Mouse (Mus musculus) bone marrow macrophage, adult 2 months (primary cell): ENCODE data around the gene Entpd1. TPM values are rescaled to one million over a fixed set of nuclear protein-coding genes. Genes with fewer than 3 reads are reported as not detected.

Source experiments
- H3K27ac ChIP-seq: 2 replicates; pipeline ENCODE4 v1.5.1; 2012; ENCODE audit warnings: low read depth, low read length; ENCODE audit not compliant: insufficient read depth
- H3K4me1 ChIP-seq: 2 replicates; pipeline ENCODE4 v1.6.1; 2012; ENCODE audit warnings: low read length; ENCODE audit not compliant: control insufficient read depth, insufficient read depth
- H3K4me3 ChIP-seq: 2 replicates; pipeline ENCODE4 v1.5.1; 2012; ENCODE audit warnings: mild to moderate bottlenecking, low read length, moderate library complexity; ENCODE audit not compliant: insufficient read depth
- CTCF ChIP-seq: IDR thresholded peaks from 2 replicates; pipeline ENCODE4 v1.5.1; 2012; ENCODE audit warnings: low read depth, mild to moderate bottlenecking, low read length, moderate library complexity
- POLR2A ChIP-seq: IDR thresholded peaks from 2 replicates; pipeline ENCODE4 v1.6.1; 2012; ENCODE audit warnings: mild to moderate bottlenecking, low read depth, low read length, borderline replicate concordance
- polyA plus RNA-seq: library from polyadenylated mRNA; stranded (reverse); fragments of >200 nt; gene quantifications from 2 replicates; pipeline ENCODE4 v1.2.4, GENCODE M21; 2012; ENCODE audit not compliant: missing spikeins, insufficient read depth, insufficient read length

Entpd1 gene
- polyA plus RNA-seq, 1 experiment = 194 TPM

- Histone ChIP-seq H3K4me3 (peak overlapping the region; percentile 79), H3K4me1 (peaks cover 41% of the 10 kb centered on the region), H3K27ac (peak overlapping the region; percentile 86)
- no peak for TF ChIP-seq POLR2A
- TF ChIP-seq CTCF = no peak
Observed at GRCm38 (mm10) chr19:40661108-40661507, 48.9 kb downstream of the Entpd1 start.

DNA sequence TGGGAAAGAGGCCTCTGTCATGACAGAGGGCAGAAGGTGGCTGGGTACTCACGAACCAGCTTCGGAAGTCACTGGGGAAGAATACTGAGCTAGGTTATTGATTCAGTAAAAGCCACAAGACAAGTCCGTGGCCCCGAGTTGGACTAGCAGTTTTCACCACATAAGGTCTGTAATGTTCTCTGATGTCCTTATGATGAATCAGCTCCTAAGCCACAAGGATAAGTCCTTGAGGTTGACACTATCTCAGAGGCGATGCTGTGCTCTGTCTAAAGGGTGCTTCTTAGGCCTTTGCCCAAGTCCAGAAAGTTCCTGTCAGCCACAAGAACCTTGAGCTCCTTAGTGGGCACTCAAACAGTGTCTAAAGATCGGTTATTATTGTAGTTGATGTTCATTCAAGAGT lies 49.7 kb downstream of the Entpd1 start:
- peaks cover 41% of the 10 kb centered on the region for H3K4me1 ChIP-seq
- TF ChIP-seq POLR2A = no peak
- no peak for TF ChIP-seq CTCF
- H3K27ac ChIP-seq = peak overlapping the region; percentile 86
- peak overlapping the region; percentile 79 for H3K4me3 ChIP-seq

DNA sequence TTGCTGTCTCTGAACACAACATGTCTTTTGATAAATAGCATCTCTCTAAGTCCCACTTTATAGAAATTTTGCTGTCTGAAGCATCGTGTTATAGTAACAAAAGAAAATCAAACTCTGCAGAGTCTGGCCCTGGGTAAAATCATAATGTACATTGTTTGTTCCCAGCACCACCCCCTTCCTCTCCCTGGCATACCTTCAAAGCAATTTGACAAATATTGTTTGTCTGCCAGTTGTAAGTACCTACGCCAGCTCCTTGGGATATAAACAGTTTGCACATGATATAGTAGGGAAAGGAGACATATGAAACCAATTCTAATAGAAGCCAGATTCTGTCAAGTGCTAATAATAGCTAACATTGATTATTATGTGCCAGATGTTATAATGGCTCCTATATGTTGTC lies 50.6 kb downstream of the Entpd1 start:
- H3K4me1 ChIP-seq = peaks cover 41% of the 10 kb centered on the region
- H3K27ac ChIP-seq = no peak overlapping the region
- no peak for TF ChIP-seq CTCF
- no peak for TF ChIP-seq POLR2A
- H3K4me3 ChIP-seq = no peak overlapping the region

DNA sequence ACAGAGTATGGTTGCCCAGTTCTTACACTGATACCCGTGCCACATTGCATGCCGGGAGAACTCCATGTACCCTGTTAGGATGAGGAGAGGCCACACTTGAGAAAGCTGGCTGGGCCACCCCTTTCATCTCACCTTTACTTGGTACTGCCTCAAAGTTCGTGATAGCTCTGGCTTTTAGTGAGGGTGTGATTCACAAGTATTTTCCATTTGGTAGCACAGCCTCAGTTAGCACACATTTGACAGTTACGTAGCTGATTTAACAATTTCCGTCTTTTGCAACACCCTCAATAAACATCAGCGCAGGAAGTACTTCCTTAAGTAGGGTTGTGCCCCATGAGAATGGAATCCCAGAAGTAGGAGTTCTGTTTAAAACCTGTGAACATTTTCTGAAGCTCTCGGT lies 53.6 kb downstream of the Entpd1 start:
- no peak overlapping the region for H3K27ac ChIP-seq
- H3K4me1 ChIP-seq = peaks cover 33% of the 10 kb centered on the region
- H3K4me3 ChIP-seq = no peak overlapping the region
- TF ChIP-seq POLR2A (no peak), CTCF (no peak)

- no peak overlapping the region for H3K27ac ChIP-seq
- TF ChIP-seq POLR2A = no peak
- TF ChIP-seq CTCF = no peak
- peaks cover 24% of the 10 kb centered on the region for H3K4me1 ChIP-seq
- no peak overlapping the region for H3K4me3 ChIP-seq
Observed at GRCm38 (mm10) chr19:40667111-40667510, 54.9 kb downstream of the Entpd1 start.

- Histone ChIP-seq H3K4me1 (peaks cover 24% of the 10 kb centered on the region), H3K4me3 (no peak overlapping the region)
Observed at GRCm38 (mm10) chr19:40675329-40675728, 63.2 kb downstream of the Entpd1 start.

DNA sequence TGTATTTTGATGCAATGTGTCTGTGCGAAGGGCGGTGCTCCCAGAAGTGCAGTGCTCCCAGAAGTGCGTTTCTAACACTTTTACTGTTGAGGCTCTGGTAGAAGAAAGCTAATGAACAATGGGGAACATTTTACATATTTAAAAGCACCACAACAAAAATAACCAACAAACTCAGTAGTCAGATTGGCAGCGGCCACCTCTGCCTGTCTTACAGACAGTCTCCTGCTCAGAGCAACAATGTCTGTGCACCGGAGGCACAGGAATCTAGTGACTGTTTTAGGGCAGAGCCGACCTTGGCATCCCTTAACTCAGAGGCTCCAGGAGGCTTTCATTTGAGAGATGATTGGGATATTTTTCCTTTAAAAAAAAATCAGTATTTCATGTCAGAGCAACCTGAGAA lies 65.9 kb downstream of the Entpd1 start:
- Histone ChIP-seq H3K4me3 (peak overlapping the region; percentile 34; the same call in 1 of the 2 replicates), H3K4me1 (peaks cover 34% of the 10 kb centered on the region), H3K27ac (peak overlapping the region; percentile 85)
- TF ChIP-seq CTCF (no peak), POLR2A (no peak)

More at GRCm38 (mm10) chr19:40675329-40675728, 63.2 kb downstream of the Entpd1 start:
- no peak overlapping the region for H3K27ac ChIP-seq
- TF ChIP-seq POLR2A = no peak
- TF ChIP-seq CTCF = no peak

GRCm38 (mm10) chr19:40678532-40679307 lies 66.6 kb downstream of the Entpd1 start:
- H3K27ac ChIP-seq = peak overlapping the region; percentile 85
- TF ChIP-seq CTCF (no peak), POLR2A (no peak)
- H3K4me3 ChIP-seq = peak overlapping the region; percentile 34
- peaks cover 34% of the 10 kb centered on the region for H3K4me1 ChIP-seq

DNA sequence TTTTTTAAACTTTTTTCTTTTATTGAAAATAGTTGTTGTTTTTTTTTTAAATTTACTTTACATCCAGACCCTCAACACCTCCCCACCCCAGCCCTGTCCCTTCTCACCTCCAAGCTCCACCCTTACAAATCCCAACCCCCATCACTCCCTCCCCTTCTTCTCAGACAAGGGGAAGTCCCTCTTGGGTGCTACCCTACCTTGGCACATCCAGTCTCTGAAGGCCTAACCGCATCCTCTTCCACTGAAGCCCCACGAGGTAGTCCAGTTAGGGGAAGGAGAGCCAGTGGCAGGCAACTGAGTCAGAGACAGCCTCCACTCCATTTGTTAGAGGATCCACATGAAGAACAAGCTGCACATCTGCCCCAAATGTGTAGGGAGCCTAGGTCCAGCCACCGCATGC lies 67.5 kb downstream of the Entpd1 start:
- Histone ChIP-seq H3K4me1 (peaks cover 37% of the 10 kb centered on the region), H3K4me3 (no peak overlapping the region), H3K27ac (no peak overlapping the region; the same call in 1 of the 2 replicates)
- TF ChIP-seq CTCF (no peak), POLR2A (no peak)

DNA sequence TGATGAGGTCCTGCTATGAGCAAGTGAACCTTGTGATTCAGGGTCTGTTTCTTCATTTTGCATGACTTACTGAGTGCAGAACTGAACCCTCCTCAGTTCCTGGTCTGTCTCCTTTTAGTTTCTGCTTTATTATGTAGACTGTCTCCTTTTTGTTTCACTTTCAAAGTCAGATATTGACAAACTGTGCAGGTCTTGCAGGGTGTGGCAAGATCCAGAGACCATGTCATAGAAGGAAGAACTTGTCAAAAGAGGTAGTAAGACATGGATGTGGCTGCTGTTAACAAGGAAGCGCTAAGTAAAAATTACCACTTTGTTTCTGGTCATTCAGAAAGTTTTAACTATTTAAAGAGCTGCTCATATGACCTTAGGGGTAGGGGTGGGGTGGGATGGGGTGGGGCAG lies 72.0 kb downstream of the Entpd1 start:
- Histone ChIP-seq H3K4me1 (peaks cover 62% of the 10 kb centered on the region), H3K27ac (peak overlapping the region; percentile 28), H3K4me3 (no peak overlapping the region)
- TF ChIP-seq CTCF (no peak), POLR2A (no peak)
